Mouse (Mus musculus) frontal cortex, postnatal 36 days (tissue): ENCODE results near the gene Guca2a.
A peak's percentile ranks its signal among the peaks of the same experiment; 100 is the strongest.

Experiments used
- DNase-seq, 2 experiments: peaks; one replicate each; pipeline ENCODE4 v3.0.0; 2022; ENCODE audit warnings: low spot score in 2 of 2

Guca2a gene

GRCm38 (mm10) chr4:119642666-119643065 is 5.2 kb downstream of the Guca2a start:
- DNase-seq = no peak

GRCm38 (mm10) chr4:119657011-119657410 is 19.5 kb downstream of the Guca2a start:
- DNase-seq = no peak

GRCm38 (mm10) chr4:119658246-119658645 is 20.7 kb downstream of the Guca2a start:
- no peak for DNase-seq

GRCm38 (mm10) chr4:119658731-119659130 is 21.2 kb downstream of the Guca2a start, which contains the start of gene Guca2b:
Guca2b (minus strand) TSS chr4:119658954.
- DNase-seq = no peak

GRCm38 (mm10) chr4:119660007-119660406 is 22.5 kb downstream of the Guca2a start:
- no peak for DNase-seq

- no peak for DNase-seq
Observed at GRCm38 (mm10) chr4:119662151-119662550, 24.6 kb downstream of the Guca2a start.

- DNase-seq = peak in 1 of 2 experiments; percentile 33
Observed at GRCm38 (mm10) chr4:119662976-119663375, 25.5 kb downstream of the Guca2a start.

- DNase-seq = no peak
Observed at GRCm38 (mm10) chr4:119663409-119664095, 26.0 kb downstream of the Guca2a start.

GRCm38 (mm10) chr4:119665166-119665565 is 27.7 kb downstream of the Guca2a start:
- DNase-seq = no peak

- DNase-seq = no peak
Observed at GRCm38 (mm10) chr4:119666116-119666515, 28.6 kb downstream of the Guca2a start.

GRCm38 (mm10) chr4:119667454-119667853 is 29.9 kb downstream of the Guca2a start:
- peak in 1 of 2 experiments; percentile 20 for DNase-seq

GRCm38 (mm10) chr4:119668185-119668584 is 30.7 kb downstream of the Guca2a start:
- DNase-seq = no peak

- no peak for DNase-seq
Observed at GRCm38 (mm10) chr4:119668596-119668995, 31.1 kb downstream of the Guca2a start.

- DNase-seq = no peak
Observed at GRCm38 (mm10) chr4:119669356-119670209, 32.1 kb downstream of the Guca2a start.

GRCm38 (mm10) chr4:119670210-119670555 is 32.7 kb downstream of the Guca2a start:
- no peak for DNase-seq

- no peak for DNase-seq
Observed at GRCm38 (mm10) chr4:119670736-119671135, 33.2 kb downstream of the Guca2a start.

- no peak for DNase-seq
Observed at GRCm38 (mm10) chr4:119671164-119671563, 33.7 kb downstream of the Guca2a start.

- peak in 1 of 2 experiments; percentile 30 for DNase-seq
Observed at GRCm38 (mm10) chr4:119672685-119673084, 35.2 kb downstream of the Guca2a start.

GRCm38 (mm10) chr4:119682596-119682995 is 45.1 kb downstream of the Guca2a start:
- DNase-seq = no peak

GRCm38 (mm10) chr4:119685746-119686145 is 48.2 kb downstream of the Guca2a start:
- no peak for DNase-seq
